Mouse (Mus musculus) 416B (cell line): ENCODE data around the gene Unc5c.

Source experiments
- DNase-seq: peaks from one replicate; pipeline ENCODE4 v3.0.0; 2011; ENCODE audit warnings: low read depth

Unc5c gene

GRCm38 (mm10) chr3:141465104-141465705 lies at the start of gene Unc5c:
TSS of gene Unc5c (plus strand) at chr3:141465216.
- no peak for DNase-seq

- no peak for DNase-seq
Observed at GRCm38 (mm10) chr3:141457475-141457874, 7.5 kb upstream of the Unc5c start.

DNA sequence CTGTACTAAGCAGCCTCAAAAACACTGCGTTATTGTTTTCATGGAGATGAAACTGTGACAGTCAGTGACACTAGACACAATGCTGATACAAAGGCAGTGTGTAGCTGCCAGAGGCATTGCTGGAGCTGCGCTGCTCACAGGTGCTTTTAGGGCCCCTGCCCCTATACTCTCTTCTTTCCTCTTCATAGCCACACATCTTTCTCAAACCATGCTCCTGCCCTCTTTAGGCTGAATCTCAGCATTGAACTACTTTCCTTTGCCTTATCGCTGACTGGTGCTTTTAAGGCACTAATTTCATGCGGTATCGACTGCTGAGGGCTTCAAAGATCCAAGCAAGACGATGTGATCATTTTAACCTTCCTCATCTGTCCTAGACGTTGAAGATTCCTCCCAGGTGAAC lies 2.5 kb upstream of the Unc5c start:
- no peak for DNase-seq

GRCm38 (mm10) chr3:141464691-141465103 lies 319 bp upstream of the Unc5c start:
- no peak for DNase-seq

DNA sequence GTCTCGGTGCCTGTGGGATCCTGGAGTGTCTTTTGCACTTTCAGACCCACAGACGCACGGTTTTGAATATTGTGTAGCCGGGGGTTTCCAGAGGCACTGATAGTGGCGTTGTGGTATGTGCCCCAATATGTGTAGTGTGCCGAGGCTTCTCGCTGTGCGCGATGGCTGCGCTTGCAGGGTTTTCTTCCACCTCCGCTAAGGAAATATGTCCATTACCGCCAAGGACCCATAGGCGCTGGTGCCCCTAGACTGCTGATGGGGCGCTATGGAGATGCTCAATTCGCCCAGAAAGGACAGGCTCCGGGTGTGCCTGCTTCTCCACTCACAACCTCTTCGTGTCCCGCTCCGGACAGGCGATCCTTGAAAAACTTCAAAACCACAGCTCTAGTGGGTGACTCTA lies 1.0 kb downstream of the Unc5c start:
- no peak for DNase-seq

DNA sequence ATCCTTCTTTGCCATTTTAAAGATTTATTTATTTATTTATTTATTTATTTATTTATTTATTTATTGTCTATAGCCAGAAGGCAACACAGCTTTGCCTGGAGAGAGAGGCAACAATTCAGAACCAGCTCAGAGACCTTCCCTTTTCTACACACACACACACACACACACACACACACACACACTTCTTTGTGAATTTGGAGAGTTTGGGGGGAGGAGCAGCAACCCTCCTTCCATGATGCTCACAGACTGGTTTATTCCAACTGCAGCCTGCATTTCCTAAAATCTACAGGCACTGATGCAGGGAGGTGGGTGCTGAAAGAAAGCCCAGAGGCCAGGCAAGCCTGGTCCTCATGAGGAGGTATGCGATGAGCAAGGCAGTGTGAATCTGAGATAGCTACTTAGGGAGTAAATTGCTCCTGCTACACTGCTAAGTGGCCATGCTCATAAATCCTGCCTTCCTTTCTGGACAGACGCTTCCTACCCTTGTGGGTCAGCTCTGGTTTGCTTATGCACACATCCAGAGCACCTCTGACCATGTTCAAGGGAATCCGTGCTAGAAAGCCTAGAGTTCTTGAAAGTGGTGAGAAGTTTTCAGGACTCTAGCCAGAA lies 1.8 kb downstream of the Unc5c start:
- no peak for DNase-seq

DNA sequence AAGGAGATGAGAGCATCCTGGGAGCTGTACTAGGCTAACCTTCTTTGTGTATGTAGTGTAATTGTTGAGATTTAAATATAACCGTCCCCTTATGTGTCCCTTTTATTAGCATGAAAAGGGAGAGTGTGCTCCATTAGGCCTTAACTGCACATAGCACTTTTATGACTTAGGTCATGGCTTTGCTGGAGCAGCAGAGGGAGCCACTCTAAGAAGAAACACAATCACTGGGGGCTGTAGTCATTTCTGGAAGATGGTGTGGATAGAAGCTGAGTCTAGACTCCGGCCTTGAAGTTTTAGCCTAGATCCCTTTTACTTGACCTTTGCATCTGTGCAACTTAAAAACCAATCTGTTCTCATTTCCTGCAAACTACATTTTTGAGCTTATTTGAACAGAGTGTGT lies 4.3 kb downstream of the Unc5c start:
- DNase-seq: no peak

DNA sequence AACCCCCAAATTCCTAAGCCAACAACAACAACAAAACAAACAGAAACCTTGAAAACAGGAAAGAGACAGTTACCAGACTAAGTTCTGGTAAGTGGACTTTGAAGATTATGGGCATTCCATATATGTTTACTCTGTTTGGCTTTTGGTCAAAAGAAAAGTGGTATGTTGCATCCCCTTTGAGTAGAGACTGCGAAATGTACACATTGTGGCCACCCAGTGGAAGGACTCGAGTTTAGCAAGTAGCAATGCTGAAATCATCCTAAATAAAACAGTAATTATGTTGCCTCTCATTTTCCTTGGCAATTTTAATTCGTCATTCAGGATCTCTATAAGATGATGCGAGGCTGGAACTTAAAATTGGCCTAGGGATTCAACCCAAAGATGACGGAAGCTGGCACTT lies 8.2 kb downstream of the Unc5c start:
- no peak for DNase-seq

- no peak for DNase-seq
Observed at GRCm38 (mm10) chr3:141475389-141475788, 10.4 kb downstream of the Unc5c start.

GRCm38 (mm10) chr3:141475919-141476318 lies 10.9 kb downstream of the Unc5c start:
- DNase-seq: no peak

DNA sequence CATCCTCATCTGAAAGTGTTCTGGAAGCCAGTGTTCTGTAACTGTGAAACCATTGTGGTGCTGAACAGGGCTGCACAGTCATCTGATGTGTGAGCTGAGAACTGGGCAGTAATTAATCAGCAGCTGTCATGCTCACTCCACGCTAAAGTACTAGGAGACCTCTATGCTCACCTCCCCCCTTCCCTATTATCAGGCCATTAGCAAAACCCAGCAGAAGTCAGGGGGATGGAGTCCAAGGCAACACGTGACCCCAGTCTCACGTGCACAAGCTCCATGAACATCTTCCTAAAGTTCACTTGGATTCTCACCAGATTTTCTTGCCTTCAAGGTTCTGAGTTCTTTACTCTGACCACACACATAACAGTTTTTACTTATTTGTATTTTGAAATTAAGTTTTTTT lies 11.7 kb downstream of the Unc5c start:
- no peak for DNase-seq

- DNase-seq: no peak
Observed at GRCm38 (mm10) chr3:141482465-141482864, 17.4 kb downstream of the Unc5c start.

GRCm38 (mm10) chr3:141483665-141484431 lies 18.8 kb downstream of the Unc5c start:
- no peak for DNase-seq

- DNase-seq: no peak
Observed at GRCm38 (mm10) chr3:141485218-141485617, 20.2 kb downstream of the Unc5c start.

DNA sequence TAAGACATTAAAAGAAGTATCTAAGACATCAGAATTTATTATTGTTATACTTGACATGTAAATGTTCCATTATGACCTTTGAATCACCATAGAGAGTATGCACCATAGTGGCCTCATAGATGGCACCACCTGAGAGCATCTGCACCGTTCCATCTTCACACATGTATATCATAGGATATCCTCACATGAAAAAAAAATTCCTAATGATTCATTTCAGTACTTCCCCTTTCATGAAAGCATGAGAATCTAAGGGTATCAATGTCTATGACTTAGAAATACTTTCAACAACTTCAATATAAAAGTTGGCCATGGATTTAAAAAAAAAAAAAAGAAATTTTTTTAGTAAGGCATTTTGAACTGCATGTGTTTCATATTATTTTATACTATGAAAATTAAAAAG lies 25.6 kb downstream of the Unc5c start:
- no peak for DNase-seq

- DNase-seq: no peak
Observed at GRCm38 (mm10) chr3:141491272-141491950, 26.4 kb downstream of the Unc5c start.

GRCm38 (mm10) chr3:141491951-141492310 lies 26.9 kb downstream of the Unc5c start:
- no peak for DNase-seq

- DNase-seq: no peak
Observed at GRCm38 (mm10) chr3:141493000-141493399, 28.0 kb downstream of the Unc5c start.

DNA sequence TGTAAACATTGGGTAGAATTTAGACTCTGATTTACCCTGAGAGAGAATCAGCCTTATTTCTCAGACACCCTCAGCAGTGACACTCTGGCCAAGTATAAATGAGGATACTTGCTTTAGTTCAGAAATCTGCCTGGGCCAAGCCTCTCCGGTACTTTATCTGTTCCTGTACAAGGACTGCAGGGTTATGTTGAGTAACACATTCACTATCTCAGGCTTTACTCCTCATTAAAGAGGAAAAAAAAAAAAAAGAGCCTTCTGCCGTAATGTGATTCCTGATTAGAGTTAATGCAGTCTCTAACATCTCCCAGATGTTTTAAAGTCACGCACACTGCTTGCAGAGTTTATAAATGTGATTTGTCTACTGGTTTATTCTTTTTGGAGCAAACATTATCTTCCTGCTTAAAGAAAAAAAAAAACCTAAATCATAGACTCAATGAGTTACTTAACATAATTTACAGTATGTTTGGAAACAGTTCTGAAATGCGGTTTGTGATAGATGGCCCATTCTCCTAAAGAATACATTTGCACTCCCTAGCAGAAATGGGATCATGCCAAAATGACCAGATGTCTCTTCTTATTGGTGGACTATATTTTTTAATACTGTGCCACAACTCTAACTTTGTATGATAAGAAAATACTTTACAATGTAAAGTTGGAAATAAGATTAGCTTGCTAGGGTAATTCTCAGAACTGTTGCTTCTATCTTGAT lies 33.5 kb downstream of the Unc5c start:
- DNase-seq: no peak

DNA sequence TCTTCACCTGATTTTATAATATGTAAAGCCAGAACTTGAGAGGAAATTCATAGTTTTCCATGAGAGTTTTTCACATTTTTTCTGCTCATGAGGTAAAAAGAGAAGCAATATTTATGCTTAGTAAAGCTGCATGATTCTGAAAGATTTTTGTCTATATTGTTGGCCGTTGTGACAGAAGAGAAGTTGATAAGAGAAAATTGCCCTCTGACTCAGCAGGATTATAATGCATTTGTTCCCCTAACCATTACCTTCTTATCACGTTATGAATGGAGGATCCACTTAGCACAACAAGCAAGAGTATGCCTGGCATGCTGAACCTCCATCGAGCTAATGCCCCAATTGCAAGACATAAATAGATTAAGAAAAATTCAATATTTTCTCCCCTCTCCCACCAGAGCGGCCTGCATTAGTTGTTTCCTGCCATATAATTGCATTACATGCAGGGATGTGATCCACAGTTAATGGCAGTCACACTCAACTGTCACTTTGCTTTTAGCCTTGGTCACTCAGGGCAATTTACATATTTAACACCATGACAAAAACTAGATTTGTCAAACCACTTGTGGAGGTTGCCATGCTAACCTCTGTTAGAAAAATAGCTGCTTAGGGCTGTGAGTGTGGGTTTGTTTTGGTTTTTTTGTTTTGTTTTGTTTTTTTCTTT lies 37.0 kb downstream of the Unc5c start:
- DNase-seq: no peak

DNA sequence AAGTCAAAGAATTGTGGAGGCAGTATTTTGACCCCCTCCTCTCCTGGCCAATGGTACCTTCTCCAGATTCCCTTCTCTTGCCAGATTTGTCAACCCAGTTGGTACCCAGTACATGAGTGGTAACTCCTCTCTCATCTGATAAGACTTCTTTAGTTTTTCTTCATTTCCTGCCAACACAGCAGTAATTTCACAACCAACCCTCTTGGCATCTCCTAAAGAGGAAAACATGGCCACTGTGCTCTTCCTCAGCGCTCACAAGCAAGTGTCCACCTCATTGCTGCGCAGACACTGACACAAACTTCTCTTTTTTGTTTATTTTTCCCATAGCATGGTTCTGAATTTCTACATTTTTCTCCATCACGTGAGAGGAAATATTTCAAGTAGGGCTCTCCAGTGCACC lies 38.3 kb downstream of the Unc5c start:
- peak; percentile 4 for DNase-seq

GRCm38 (mm10) chr3:141509772-141510171 lies 44.8 kb downstream of the Unc5c start:
- no peak for DNase-seq
